Mouse (Mus musculus) heart, postnatal 4 days (tissue): ENCODE data around the gene Acsl1. TPM values are rescaled to one million over a fixed set of nuclear protein-coding genes. Genes with fewer than 3 reads are reported as not detected.
A peak's percentile ranks its signal among the peaks of the same experiment; 100 is the strongest.

Experiments
- DNase-seq: peaks from one replicate; pipeline ENCODE4 v3.0.0; 2021
- total RNA-seq, 2 experiments: library from RNA; stranded (reverse); gene quantifications; 2 replicates each; pipeline ENCODE4 v1.2.3; 2021

The Acsl1 gene
- total RNA-seq, 2 experiments from 2014 or later = 639 to 652 TPM

DNA sequence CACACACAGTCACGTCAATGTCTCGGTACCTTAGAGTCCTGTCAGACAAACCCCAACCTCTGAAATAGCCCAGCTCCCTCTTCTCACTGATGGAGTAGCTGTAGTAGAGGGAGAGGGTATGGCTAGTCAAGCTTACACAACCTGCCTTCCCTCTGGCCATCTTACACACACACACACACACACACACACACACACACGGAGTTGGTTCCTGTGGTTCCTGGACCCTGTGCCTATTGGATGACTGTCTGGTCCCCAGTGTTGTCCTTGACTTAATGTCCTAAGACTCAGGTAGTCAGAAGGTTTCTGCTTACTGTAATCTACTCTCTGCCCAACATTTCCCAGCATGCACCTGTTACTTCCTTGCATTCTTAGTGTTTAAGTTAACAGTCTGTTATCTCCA lies 5.1 kb downstream of the Acsl1 start:
- no peak for DNase-seq

GRCm38 (mm10) chr8:46477747-46478458 lies 7.1 kb downstream of the Acsl1 start:
- DNase-seq = no peak

DNA sequence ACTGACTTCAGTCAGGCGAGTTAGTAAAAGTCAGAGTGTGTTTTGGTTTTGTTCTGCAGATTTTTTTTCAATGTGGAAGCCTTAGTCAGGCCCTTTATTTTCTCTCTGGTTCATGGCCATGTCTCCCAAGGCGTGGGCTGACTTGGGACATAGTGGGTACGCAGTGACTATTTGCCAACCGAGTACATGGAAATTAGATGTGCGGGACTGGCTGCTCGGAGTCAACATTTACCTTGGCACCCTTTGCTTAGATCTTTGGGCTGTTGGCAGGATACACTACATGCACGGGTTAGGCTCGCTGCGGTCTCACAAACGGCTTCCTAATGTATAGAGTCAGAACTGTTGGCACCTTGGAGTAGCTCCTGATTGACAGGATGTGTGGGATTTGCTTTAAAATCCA lies 7.9 kb downstream of the Acsl1 start:
- no peak for DNase-seq

DNA sequence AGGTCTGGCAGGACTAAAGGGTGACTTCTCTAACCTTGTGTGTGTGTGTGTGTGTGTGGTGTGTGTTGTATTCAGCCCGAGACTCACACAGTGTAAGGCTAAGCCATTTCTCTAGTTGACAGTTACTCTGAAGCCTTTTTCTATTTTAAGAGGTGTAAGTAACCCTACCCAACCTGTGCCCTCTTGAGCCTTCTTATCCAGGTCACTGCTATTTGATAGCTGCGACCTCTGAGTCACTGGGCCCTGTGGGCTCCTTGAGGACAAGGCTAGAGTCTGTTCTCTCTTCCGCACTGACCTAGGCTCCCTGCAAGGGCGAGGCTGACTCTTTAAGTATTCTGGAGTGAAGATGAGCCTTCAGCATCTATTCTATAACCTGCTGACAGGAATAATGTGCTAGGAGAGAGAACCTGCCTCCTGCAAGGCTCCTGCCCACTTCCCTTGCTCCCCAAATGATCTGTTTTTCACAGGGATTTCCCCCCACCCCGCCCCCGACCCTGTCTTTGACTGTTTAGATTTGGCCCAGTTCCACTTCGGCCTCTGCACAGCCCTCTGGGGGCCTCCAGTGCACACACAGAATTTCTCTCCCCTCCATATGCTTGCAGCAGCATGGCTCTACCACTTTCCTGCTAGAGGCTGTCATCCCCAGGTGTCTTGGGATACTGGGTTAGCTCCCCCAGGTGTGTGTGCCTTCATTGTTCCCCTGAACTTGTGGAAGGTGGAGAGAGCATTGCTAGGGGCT lies 9.1 kb downstream of the Acsl1 start:
- DNase-seq = no peak

- no peak for DNase-seq
Measured at GRCm38 (mm10) chr8:46480533-46480900, 9.7 kb downstream of the Acsl1 start.

GRCm38 (mm10) chr8:46482771-46483170 lies 11.9 kb downstream of the Acsl1 start:
- no peak for DNase-seq

- no peak for DNase-seq
Measured at GRCm38 (mm10) chr8:46483247-46483646, 12.4 kb downstream of the Acsl1 start.

DNA sequence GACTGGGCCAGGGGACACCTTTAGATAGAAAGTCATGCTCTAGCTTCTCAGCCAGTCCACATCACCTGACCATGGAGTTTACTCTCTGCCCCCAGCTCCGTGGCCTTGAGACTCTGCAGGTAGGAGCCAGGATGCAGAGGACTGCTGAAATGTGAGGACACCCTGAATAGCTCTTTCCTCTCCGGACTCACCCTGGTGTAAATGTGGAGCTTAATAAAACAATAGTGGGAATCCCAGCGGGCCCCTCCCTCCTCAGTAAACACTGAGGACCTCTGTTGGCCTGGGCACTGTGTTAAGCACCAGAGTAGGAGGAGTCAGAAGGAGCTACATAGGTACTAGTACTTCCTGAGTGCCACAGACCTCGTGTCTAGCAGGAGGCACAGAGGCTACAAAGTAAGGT lies 13.2 kb downstream of the Acsl1 start:
- no peak for DNase-seq

- no peak for DNase-seq
Measured at GRCm38 (mm10) chr8:46484931-46485463, 14.2 kb downstream of the Acsl1 start.

GRCm38 (mm10) chr8:46488085-46488561 lies 17.3 kb downstream of the Acsl1 start:
- DNase-seq = no peak

GRCm38 (mm10) chr8:46489196-46489595 lies 18.4 kb downstream of the Acsl1 start:
- DNase-seq = no peak

- DNase-seq = no peak
Measured at GRCm38 (mm10) chr8:46490250-46490649, 19.4 kb downstream of the Acsl1 start.

DNA sequence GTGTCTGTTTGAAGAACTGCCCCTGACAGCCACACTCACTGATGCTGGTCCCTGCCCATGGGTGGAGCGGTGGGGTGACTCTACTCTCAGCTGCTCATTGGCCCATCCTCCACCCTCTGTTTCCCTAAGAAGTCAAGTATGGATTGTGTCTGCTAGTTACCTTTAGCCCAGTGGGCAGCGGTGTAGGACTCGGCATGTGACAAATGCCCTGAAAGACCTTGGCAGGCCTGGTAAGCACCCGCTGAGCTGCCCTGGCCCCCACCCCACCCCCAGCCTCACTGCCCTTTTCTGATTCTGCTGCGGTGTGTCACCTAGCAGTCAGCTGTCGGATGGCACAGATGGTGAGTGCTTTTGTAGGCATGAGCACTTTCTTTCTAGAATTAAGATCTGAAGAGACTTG lies 20.0 kb downstream of the Acsl1 start:
- DNase-seq = peak; percentile 79

GRCm38 (mm10) chr8:46493495-46494170 lies 22.8 kb downstream of the Acsl1 start:
- no peak for DNase-seq

DNA sequence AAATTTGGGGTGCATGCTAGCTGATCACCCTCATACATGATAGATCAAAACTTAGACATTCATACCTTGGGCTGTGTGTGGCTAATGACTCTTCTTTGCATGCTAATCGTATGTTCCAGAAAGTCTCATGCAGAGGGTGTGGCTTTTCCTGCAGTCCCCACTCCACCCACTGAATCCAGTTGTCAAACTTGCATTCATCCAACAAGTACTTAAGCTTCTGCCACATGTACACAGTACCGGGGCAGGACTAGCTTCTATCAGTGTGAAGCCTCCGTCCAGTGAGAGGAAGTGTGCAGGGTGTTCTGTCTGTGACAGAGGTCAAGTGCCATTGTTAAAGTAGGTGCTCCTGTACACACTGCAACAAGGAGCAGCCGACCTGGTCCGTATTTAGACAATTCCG lies 26.0 kb downstream of the Acsl1 start:
- no peak for DNase-seq

DNA sequence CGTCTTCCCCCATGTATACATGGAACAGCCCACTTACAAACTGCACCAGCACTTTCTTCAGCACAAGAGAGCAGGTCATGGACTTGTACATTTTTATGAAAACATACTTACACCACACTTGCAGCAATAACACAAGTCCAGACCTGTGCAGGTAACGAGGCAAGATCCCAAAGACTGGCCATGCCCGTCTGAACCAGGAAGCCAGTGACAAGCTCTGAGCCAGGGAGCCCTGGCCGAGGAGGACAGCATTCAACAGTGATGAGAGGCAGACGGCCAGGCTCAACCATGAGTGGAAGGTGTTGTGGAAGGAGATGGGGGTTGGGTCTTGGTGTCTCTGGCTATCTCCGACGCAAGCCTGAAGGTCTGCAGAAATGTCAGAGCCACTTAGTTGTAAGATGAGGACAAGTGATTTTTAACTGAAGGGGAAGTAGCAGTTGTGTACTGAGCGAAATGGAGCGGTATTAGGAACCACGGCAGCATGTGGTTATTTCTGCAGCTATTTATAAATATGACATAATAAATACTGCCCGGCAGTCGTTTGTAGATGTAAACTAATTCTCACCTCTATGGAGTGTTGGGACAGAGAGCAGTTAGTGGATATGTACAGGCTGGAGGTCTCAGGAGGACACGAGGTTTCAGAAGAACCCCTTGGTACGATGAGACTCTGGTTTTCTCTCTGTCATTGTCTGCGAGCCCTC lies 26.6 kb downstream of the Acsl1 start:
- DNase-seq = no peak

DNA sequence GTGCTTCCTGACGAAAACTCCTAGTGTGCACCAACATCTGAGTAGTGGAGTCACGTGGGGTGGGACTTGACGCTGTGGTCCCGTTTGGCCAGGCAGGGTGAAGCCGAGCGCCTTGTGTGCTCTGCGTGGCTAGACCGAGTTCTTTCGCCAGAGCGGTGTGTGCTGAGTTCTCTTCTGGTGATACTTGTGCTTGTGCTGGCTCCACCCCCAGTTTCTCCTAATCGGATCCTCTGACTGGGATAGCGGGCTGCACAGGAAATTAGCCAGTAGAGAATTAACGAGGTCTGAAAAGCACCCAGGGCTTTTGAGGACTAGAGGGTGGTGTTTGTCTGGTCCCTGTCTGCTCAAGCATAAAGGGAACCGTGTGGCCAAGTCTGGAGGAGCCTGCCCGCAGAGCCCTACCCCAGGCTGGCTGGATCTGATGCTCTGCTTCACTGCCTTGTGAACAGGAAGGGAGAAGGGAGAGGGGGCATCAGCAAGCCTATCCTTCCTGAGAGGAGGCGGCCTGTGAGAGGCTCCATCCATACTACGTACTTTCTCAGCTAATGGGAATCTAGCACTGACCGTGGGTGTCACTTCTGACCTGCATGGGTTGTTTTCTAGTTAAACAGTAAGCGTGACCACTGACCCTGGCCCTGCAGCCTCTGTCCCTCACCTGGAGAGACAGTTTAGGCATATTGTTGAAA lies 28.7 kb downstream of the Acsl1 start:
- DNase-seq = peak; percentile 29

GRCm38 (mm10) chr8:46502333-46503071 lies 31.7 kb downstream of the Acsl1 start:
- DNase-seq = no peak

GRCm38 (mm10) chr8:46503072-46503695 lies 32.3 kb downstream of the Acsl1 start:
- DNase-seq = no peak

DNA sequence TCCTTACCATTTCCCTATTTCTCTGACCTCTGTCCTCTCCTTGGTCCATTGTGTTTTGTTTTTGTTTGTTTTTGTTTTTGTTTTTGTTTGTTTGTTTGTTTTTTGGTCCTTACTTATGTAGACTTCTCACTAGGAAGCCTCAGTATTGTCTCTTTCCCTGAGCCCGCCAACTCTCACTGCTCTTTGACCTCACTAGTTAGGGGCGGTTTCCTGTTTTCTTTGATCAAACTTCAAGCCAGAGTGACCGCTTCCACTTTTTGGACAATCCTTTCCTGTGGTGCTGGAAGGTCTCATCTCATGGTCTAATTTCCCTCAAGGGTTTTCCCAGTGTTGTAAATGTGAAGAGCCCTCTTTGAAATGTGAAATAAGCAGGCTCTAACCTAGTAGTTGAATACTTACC lies 33.4 kb downstream of the Acsl1 start:
- no peak for DNase-seq
